Mouse (Mus musculus): ENCODE data around the gene Ldb2. TPM values are rescaled to one million over a fixed set of nuclear protein-coding genes. Genes with fewer than 3 reads are reported as not detected.

Ldb2 gene
- polyA plus RNA-seq (2015; fragmentation: Nextera tagmentation; extraction: Ambion mirVana): 3.5 and 4.3 TPM in 2 replicates

DNA sequence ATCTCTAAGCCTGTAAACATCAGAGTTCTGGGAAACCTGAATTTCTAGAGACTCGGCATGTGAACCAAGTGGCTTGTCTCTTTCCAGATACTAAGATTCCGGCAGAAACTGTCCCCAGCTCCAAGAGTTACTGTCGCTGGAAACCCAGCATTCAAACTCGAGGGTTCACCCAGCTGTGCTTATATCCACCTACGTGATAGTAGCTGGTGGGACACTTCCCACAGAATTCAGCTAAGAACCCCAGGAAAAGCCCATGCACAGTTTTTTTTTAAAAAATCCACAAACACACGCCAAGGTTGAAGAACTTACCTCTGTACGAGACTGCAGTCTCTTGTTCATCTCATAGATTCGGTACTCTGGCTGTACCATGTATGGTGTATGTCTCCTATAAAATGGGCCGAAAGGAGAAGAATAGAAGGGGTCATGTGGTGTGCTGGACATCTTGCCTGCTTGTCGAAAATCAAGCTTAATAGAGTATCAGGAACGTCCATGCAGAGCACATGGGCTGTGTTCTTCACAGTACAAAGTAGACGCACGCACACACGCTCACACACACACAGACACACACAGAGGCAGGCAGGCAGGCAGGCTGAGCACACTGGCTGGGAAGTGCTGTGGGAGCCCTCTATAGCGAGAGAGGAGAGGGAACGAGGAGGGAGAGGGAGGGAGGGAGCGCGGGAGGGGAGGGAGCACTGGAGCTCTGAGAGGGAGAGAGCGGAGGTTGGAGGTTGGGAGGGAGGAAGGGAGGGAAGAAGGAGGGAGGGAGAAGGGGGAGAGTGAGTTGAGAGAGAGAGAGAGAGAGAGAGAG lies at the start of gene Ldb2:
Gene Ldb2, minus strand, starts transcription at position 628 of the 808 bp plus-strand sequence.
- Histone ChIP-seq H3K9ac (no peak within 1 kb of the TSS), H3K27ac (replicated peaks) (no peak within 1 kb of the TSS), H3K4me2 (peak within 1 kb of the TSS; percentile 11; the same call in 1 of the 2 replicates), H3K4me1 (replicated peaks) (no peaks in the 10 kb centered on the region), H3K9me3 (replicated peaks) (no peaks in the 10 kb centered on the region), H3K36me3 (replicated peaks) (no peaks in the 10 kb centered on the region), H3K4me3 (replicated peaks) (peak within 1 kb of the TSS; percentile 22), H3K27me3 (no peaks in the 10 kb centered on the region; the same call in 1 of the 2 replicates)
- WGBS (ENCODE audit: insufficient replicate concordance): under 1% methylated on average over 18 of the region's 19 CpGs
- ATAC-seq (ENCODE audit: insufficient read depth): no peak

- no peak overlapping the region for H3K4me2 ChIP-seq
- H3K27me3 ChIP-seq: no peaks in the 10 kb centered on the region
- H3K36me3 ChIP-seq (replicated peaks): no peaks in the 10 kb centered on the region
- H3K4me1 ChIP-seq (replicated peaks): no peaks in the 10 kb centered on the region
- WGBS (ENCODE audit: insufficient replicate concordance): 43% methylated on average over 5 of the region's 5 CpGs
- ATAC-seq (ENCODE audit: insufficient read depth): no peak
- H3K9me3 ChIP-seq (replicated peaks): no peaks in the 10 kb centered on the region
- H3K4me3 ChIP-seq (replicated peaks): no peak overlapping the region
- no peak overlapping the region for H3K9ac ChIP-seq
- no peak overlapping the region for H3K27ac ChIP-seq (replicated peaks)
Observed at GRCm38 (mm10) chr5:44831287-44831686, 31.8 kb upstream of the Ldb2 start.

DNA sequence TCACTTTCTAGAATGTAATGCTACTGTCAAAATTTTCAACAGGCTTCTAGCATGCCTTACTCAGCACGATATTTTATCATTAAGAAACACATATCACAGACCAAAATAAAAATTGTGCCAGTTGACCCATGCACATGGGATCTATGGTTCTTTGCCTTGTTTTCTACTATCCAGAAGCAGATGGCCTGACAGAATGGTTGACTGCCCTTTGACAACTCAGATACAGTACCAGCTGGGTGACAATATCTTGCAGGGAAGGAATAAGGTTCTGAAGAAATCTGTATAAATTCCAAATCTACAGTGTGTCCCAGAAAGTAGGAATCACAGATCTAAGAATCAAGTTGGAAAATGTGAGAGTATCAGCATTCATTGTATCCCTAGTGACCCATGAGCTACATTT lies 16.0 kb upstream of the Ldb2 start:
- ATAC-seq (ENCODE audit: insufficient read depth): no peak

GRCm38 (mm10) chr5:44805960-44806359 lies 6.5 kb upstream of the Ldb2 start:
- no peaks in the 10 kb centered on the region for H3K36me3 ChIP-seq (replicated peaks)
- H3K27ac ChIP-seq (replicated peaks): no peak overlapping the region
- H3K4me3 ChIP-seq (replicated peaks): no peak overlapping the region
- no peak overlapping the region for H3K9ac ChIP-seq
- ATAC-seq (ENCODE audit: insufficient read depth): no peak
- no peaks in the 10 kb centered on the region for H3K9me3 ChIP-seq (replicated peaks)
- H3K27me3 ChIP-seq: no peaks in the 10 kb centered on the region
- H3K4me2 ChIP-seq: no peak overlapping the region
- H3K4me1 ChIP-seq (replicated peaks): no peaks in the 10 kb centered on the region
- WGBS (ENCODE audit: insufficient replicate concordance): 50% methylated on average over 2 of the region's 2 CpGs

More for the DNA sequence above, 16.0 kb upstream of the Ldb2 start:
- Histone ChIP-seq H3K36me3 (replicated peaks) (no peaks in the 10 kb centered on the region), H3K4me3 (replicated peaks) (no peak overlapping the region), H3K4me1 (replicated peaks) (no peaks in the 10 kb centered on the region), H3K9me3 (replicated peaks) (no peaks in the 10 kb centered on the region), H3K4me2 (no peak overlapping the region), H3K27ac (replicated peaks) (no peak overlapping the region), H3K27me3 (no peaks in the 10 kb centered on the region), H3K9ac (no peak overlapping the region)
- 32% methylated on average over 1 of the region's 1 CpGs for WGBS (ENCODE audit: insufficient replicate concordance)

- no peak overlapping the region for H3K9ac ChIP-seq
- no peak overlapping the region for H3K4me3 ChIP-seq (replicated peaks)
- H3K27ac ChIP-seq (replicated peaks): no peak overlapping the region
- H3K4me1 ChIP-seq (replicated peaks): no peaks in the 10 kb centered on the region
- WGBS (ENCODE audit: insufficient replicate concordance): 40% methylated on average over 3 of the region's 3 CpGs
- no peaks in the 10 kb centered on the region for H3K9me3 ChIP-seq (replicated peaks)
- no peaks in the 10 kb centered on the region; the same call in 1 of the 2 replicates for H3K27me3 ChIP-seq
- H3K36me3 ChIP-seq (replicated peaks): no peaks in the 10 kb centered on the region
- no peak for ATAC-seq (ENCODE audit: insufficient read depth)
- no peak overlapping the region for H3K4me2 ChIP-seq
Observed at GRCm38 (mm10) chr5:44801100-44801499, 1.6 kb upstream of the Ldb2 start.

DNA sequence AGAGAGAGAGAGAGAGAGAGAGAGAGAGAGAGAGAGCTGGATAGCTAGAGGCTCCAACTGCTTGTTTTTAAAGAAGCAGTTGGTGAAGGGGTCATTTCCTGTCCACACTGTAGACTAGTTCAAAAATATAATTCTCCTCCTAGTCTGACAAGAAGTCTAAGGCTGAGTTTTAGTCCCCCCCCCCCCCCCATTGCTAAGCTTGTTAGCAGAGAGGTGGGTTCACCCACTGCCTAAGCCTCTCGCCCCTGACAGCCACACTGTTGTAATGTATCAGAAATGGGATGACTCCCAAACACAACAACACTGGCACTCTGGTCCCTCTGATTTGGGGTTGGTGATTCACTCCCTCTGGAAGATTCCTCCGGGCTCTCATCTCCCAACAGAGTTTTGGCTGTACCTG lies 381 bp upstream of the Ldb2 start:
- ATAC-seq (ENCODE audit: insufficient read depth): no peak
- Histone ChIP-seq H3K36me3 (replicated peaks) (no peaks in the 10 kb centered on the region), H3K4me2 (no peak overlapping the region), H3K27me3 (no peaks in the 10 kb centered on the region; the same call in 1 of the 2 replicates), H3K9ac (no peak overlapping the region), H3K9me3 (replicated peaks) (no peaks in the 10 kb centered on the region), H3K4me1 (replicated peaks) (no peaks in the 10 kb centered on the region), H3K27ac (replicated peaks) (no peak overlapping the region), H3K4me3 (replicated peaks) (no peak overlapping the region)
- WGBS (ENCODE audit: insufficient replicate concordance): 27% methylated on average over 2 of the region's 2 CpGs

GRCm38 (mm10) chr5:44798493-44798892 lies 987 bp downstream of the Ldb2 start:
- WGBS (ENCODE audit: insufficient replicate concordance): 8% methylated on average over 3 of the region's 3 CpGs
- no peak overlapping the region for H3K9ac ChIP-seq
- H3K9me3 ChIP-seq (replicated peaks): no peaks in the 10 kb centered on the region
- H3K36me3 ChIP-seq (replicated peaks): no peaks in the 10 kb centered on the region
- H3K27ac ChIP-seq (replicated peaks): no peak overlapping the region
- H3K4me2 ChIP-seq: no peak overlapping the region
- H3K4me3 ChIP-seq (replicated peaks): peak overlapping the region; percentile 22
- no peaks in the 10 kb centered on the region for H3K4me1 ChIP-seq (replicated peaks)
- H3K27me3 ChIP-seq: no peaks in the 10 kb centered on the region; the same call in 1 of the 2 replicates
- no peak for ATAC-seq (ENCODE audit: insufficient read depth)

DNA sequence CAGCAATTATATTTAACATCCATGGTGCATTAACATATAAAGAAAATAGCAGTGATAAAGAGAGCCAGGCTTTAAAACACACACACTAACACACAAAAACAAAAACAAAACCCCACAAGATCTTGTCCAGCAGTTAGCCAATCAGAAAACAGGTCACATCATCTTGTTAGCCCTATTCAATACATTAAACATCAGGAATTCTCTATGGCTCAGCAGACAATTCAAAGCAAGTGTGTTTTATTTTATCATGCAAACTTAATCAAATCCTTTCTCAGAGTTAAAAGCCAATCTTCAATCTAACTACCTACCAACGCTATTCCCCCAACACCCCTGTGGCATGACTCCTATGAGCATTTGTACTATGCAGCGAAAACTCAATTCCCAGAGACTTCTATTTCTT lies 1.4 kb downstream of the Ldb2 start:
- peak overlapping the region; percentile 22; the same call in 1 of the 2 replicates for H3K4me3 ChIP-seq (replicated peaks)
- no peaks in the 10 kb centered on the region; the same call in 1 of the 2 replicates for H3K27me3 ChIP-seq
- no peaks in the 10 kb centered on the region for H3K4me1 ChIP-seq (replicated peaks)
- ATAC-seq (ENCODE audit: insufficient read depth): no peak
- WGBS (ENCODE audit: insufficient replicate concordance): 28% methylated on average over 2 of the region's 2 CpGs
- H3K36me3 ChIP-seq (replicated peaks): no peaks in the 10 kb centered on the region
- no peaks in the 10 kb centered on the region for H3K9me3 ChIP-seq (replicated peaks)
- H3K4me2 ChIP-seq: no peak overlapping the region
- H3K9ac ChIP-seq: no peak overlapping the region
- H3K27ac ChIP-seq (replicated peaks): no peak overlapping the region

DNA sequence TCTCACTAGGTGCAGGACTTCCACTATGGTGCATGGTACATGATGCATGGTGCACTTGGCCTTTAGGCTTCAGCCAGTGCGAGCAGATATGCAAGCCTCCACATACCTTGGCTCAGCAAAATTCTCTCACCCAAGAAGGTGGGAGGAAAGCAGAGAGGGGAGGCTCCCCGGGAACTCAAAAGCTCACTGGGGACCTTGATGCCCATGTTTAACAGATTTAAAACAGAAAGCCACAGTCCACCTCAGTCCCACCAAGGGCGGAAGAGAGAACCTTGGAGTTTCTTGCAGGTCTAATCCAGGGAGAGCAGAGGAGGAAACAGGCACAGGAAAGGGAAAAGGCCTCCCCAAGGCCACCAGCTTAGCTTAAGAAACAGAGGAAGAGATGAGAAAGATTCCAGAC lies 14.9 kb downstream of the Ldb2 start:
- Histone ChIP-seq H3K9me3 (replicated peaks) (no peaks in the 10 kb centered on the region), H3K27ac (replicated peaks) (no peak overlapping the region), H3K4me2 (no peak overlapping the region), H3K27me3 (no peaks in the 10 kb centered on the region), H3K4me1 (replicated peaks) (no peaks in the 10 kb centered on the region), H3K36me3 (replicated peaks) (no peaks in the 10 kb centered on the region), H3K9ac (no peak overlapping the region), H3K4me3 (replicated peaks) (no peak overlapping the region)
- no peak for ATAC-seq (ENCODE audit: insufficient read depth)
- 54% methylated on average over 3 of the region's 3 CpGs for WGBS (ENCODE audit: insufficient replicate concordance)

DNA sequence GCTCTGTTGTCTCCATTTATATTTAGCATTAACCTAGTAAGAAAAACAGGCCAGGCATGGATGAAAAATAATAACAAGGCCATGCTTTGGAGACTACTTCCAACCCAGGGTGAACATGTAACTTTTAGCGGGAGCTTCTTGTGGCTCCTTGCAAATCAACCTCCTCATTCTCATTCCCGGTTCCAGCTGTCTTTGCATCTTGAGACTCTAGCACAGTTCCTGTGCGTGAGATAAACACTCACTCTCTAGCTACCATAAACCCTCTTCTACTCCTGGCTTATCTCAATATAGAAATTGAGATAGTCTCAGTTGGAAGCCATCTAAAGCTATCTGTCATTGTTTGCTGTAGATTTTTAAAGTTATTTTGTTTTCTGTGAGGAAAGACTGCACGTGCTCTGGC lies 20.1 kb downstream of the Ldb2 start:
- Histone ChIP-seq H3K4me2 (no peak overlapping the region), H3K9ac (no peak overlapping the region), H3K36me3 (replicated peaks) (no peaks in the 10 kb centered on the region), H3K4me1 (replicated peaks) (no peaks in the 10 kb centered on the region), H3K9me3 (replicated peaks) (no peaks in the 10 kb centered on the region), H3K27me3 (no peaks in the 10 kb centered on the region), H3K4me3 (replicated peaks) (no peak overlapping the region), H3K27ac (replicated peaks) (no peak overlapping the region)
- WGBS (ENCODE audit: insufficient replicate concordance): 53% methylated on average over 4 of the region's 4 CpGs
- no peak for ATAC-seq (ENCODE audit: insufficient read depth)

- H3K4me3 ChIP-seq (replicated peaks): no peak overlapping the region
- H3K4me2 ChIP-seq: no peak overlapping the region
- no peak overlapping the region for H3K27ac ChIP-seq (replicated peaks)
- ATAC-seq (ENCODE audit: insufficient read depth): no peak
- no peak overlapping the region for H3K9ac ChIP-seq
- WGBS (ENCODE audit: insufficient replicate concordance): 68% methylated on average over 8 of the region's 8 CpGs
- no peaks in the 10 kb centered on the region for H3K36me3 ChIP-seq (replicated peaks)
- no peaks in the 10 kb centered on the region for H3K4me1 ChIP-seq (replicated peaks)
- H3K9me3 ChIP-seq (replicated peaks): no peaks in the 10 kb centered on the region
- H3K27me3 ChIP-seq: no peaks in the 10 kb centered on the region
Observed at GRCm38 (mm10) chr5:44768472-44768871, 31.0 kb downstream of the Ldb2 start.

Data from liver, embryonic 15.5 days (tissue).